Mouse (Mus musculus): ENCODE measurements at regions not wholly inside any gene's neighbourhood (a gene's known extent, or its start where the extent isn't known, plus 50 kb on each side); places are given as distances from the start of the nearest gene placed in this dataset.

GRCm38 (mm10) chr10:95110786-95111185 is 166.2 kb upstream of the Plxnc1 start:
- TF ChIP-seq CTCF (IDR thresholded peaks at IDR 0.05; ENCODE audit: extremely low read depth, insufficient read depth, low read length), result no peak
- no peak for TF ChIP-seq POLR2A (IDR thresholded peaks at IDR 0.05; ENCODE audit: extremely low read depth, insufficient read depth, low read length)

Data from cortical plate, adult 2 months (tissue).